Mouse (Mus musculus) heart, embryonic 10.5 days (tissue): ENCODE measurements around the gene Hmbs. TPM values are rescaled to one million over a fixed set of nuclear protein-coding genes. Genes with fewer than 3 reads are reported as not detected.
"Not testable (repeated sequence)": the region's sequence is repeated elsewhere in the genome, so short reads cannot be mapped to it uniquely, and the experiment has no call there.

Experiments
- DNase-seq: peaks from one replicate; pipeline ENCODE4 v3.0.0-alpha.2; 2017; ENCODE audit warnings: low spot score
- H3K27ac ChIP-seq: fragments of 300-500 bp; sonication (generic); 2 replicates; pipeline ENCODE4 v1.5.1; 2016; ENCODE audit warnings: mild to moderate bottlenecking
- H3K27me3 ChIP-seq: fragments of 300-500 bp; sonication (generic); 2 replicates; pipeline ENCODE4 v1.6.1; 2016; ENCODE audit warnings: mild to moderate bottlenecking; ENCODE audit not compliant: poor library complexity, insufficient read depth, severe bottlenecking
- H3K36me3 ChIP-seq: fragments of 300-500 bp; sonication (generic); 2 replicates; pipeline ENCODE4 v1.6.1; 2016; ENCODE audit warnings: mild to moderate bottlenecking, moderate library complexity
- H3K4me1 ChIP-seq: fragments of 300-500 bp; sonication (generic); 2 replicates; pipeline ENCODE4 v1.6.1; 2016; ENCODE audit warnings: mild to moderate bottlenecking
- H3K4me3 ChIP-seq: fragments of 300-500 bp; sonication (generic); 2 replicates; pipeline ENCODE4 v1.5.1; 2016; ENCODE audit warnings: mild to moderate bottlenecking, moderate library complexity
- H3K9me3 ChIP-seq: fragments of 300-500 bp; sonication (generic); 2 replicates; pipeline ENCODE4 v1.6.1; 2016; ENCODE audit warnings: mild to moderate bottlenecking, moderate library complexity
- WGBS: fragments of 180-500 bp; shearing (Covaris S2); methylation state at CpG from one replicate; pipeline ENCODE4 v1.1.7; 2016; 5-methylcytosine and 5-hydroxymethylcytosine counted together
- polyA plus RNA-seq: library from polyadenylated mRNA; unstranded; fragments of >200 nt; fragmentation: Nextera tagmentation; extraction: Ambion mirVana; gene quantifications from 2 replicates; pipeline ENCODE4 v1.2.1, GENCODE M21; 2016

Hmbs gene
- polyA plus RNA-seq, 1 experiment from 2014 or later, result 285 TPM

DNA sequence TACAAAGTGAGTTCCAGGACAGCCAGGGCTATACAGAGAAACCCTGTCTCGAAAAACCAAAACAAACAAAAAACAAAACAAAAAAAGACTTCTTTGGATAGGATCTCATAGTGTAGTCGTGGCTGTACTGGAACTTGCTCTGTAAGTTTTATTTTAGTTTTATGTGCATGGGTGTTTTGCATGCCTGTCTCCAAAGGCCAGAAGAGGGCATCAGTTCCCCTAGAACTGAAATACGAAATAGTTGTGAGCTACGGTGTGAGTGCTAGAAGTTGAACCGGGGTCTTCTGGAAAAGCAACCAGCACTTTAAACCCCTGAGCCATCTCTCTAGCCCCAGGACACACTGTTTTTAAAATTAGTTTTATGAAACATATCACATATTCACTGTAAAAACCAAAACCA lies 5.5 kb downstream of the Hmbs start:
- peaks cover 52% of the 10 kb centered on the region for H3K36me3 ChIP-seq

DNA sequence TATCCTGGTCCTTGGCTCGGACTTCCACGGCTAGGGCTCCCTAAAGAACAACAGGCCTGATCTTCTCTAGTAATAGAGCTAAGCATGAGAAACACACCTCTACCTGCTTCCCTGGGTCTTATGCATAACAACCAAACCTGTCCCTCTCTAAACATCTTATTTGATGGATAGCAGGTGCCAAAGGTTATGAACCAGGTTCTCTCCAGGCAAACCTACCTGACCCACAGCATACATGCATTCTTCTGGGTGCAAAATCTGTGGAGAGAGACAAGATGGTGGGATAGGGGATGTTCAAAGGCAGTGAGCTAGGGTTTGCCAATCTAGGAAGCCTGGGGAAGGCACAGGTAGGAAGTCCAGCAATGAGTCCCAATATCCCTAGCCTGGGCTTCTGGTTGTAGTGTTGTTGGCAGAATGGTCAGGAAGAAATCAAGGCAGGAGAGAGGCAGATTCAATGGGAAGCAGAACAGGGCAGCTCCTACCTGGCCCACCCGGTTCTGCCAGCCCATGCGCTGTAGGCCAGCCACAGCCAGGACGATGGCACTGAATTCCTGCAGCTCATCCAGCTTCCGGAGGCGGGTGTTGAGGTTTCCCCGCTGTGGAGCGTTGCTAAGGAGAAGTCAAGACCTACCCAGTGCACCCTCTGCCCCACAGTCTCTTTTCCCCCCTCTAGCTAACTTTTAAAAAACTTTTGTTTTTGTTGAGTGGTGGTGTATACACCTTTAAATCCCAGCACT lies 6.4 kb downstream of the Hmbs start:
- WGBS, result 62% methylated on average over 9 of the region's 9 CpGs
- Histone ChIP-seq H3K4me3 (peak overlapping the region; percentile 92), H3K27ac (0 out of 2 replicates have a peak overlapping the region, but pooled peaks have one; percentile 7), H3K36me3 (peaks cover 61% of the 10 kb centered on the region), H3K9me3 (no peaks in the 10 kb centered on the region), H3K4me1 (peaks cover 26% of the 10 kb centered on the region), H3K27me3 (no peaks in the 10 kb centered on the region)
- peak; percentile 72 for DNase-seq

More for the DNA sequence above, 5.5 kb downstream of the Hmbs start:
- H3K4me3 ChIP-seq, result no peak overlapping the region
- H3K27me3 ChIP-seq, result no peaks in the 10 kb centered on the region
- H3K27ac ChIP-seq, result no peak overlapping the region
- H3K9me3 ChIP-seq, result no peaks in the 10 kb centered on the region
- DNase-seq, result peak; percentile 71
- WGBS, result 81% methylated on average over 5 of the region's 5 CpGs
- H3K4me1 ChIP-seq, result peaks cover 33% of the 10 kb centered on the region

DNA sequence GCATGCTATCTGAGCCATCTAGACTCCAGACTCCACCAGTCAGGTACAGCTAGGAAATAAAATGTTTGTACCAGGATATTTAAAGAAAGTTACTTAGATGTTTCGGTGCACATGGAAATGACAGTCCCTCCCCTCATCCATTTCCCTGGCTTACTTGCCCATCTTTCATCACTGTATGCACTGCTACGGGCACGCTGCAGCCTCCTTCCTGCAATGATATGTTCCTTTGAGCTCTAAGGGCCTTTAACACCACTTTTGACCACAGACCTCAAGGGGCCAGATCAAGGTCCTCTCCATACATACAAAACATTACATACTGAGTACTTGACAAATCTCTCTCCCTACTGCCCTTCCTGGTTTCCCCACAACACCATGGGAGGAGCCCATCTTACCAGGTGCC lies 7.1 kb downstream of the Hmbs start:
- 69% methylated on average over 3 of the region's 3 CpGs for WGBS
- Histone ChIP-seq H3K9me3 (no peaks in the 10 kb centered on the region), H3K27me3 (no peaks in the 10 kb centered on the region), H3K36me3 (peaks cover 67% of the 10 kb centered on the region), H3K4me1 (peaks cover 20% of the 10 kb centered on the region), H3K4me3 (peak overlapping the region; percentile 92), H3K27ac (no peak overlapping the region)
- peak; percentile 68 for DNase-seq

DNA sequence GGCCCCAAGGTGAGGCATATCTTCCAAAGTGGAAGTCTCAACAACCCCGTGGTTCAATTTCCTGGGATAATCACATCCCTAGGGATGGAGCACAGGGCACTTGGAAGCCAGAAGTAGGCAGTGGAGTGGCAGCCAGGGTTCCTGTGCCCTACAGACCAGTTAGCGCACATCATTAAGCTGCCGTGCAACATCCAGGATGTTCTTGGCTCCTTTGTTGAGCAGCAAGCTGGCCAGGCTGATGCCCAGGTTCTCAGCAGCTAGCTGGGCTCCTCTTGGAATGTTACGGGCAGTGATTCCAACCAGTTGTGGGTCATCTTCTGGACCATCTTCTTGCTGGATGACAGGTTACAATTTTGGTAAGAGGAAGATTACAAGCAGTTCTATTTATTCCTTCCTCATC lies 7.5 kb downstream of the Hmbs start:
- H3K27ac ChIP-seq, H3K9me3 ChIP-seq, H3K27me3 ChIP-seq: not testable (repeated sequence)
- peaks cover 15% of the 10 kb centered on the region for H3K4me1 ChIP-seq
- DNase-seq, result peak; percentile 73
- peaks cover 68% of the 10 kb centered on the region for H3K36me3 ChIP-seq
- WGBS, result 51% methylated on average over 4 of the region's 4 CpGs
- H3K4me3 ChIP-seq, result peak overlapping the region; percentile 92

DNA sequence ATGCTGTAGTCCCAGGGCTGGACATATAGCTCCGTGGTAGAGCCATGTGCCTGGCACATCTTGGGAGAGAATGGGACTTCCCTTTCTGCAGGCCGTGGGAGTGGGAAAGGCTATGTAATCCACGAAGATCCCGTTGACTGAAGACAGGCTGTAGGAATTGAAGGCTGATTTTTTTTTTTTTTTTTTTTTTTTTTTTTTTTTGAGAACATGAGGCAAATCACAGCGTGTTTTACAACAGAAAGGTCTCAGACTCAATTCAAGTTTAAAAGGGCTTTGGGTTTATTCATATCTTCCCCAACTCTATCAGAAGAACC lies 8.0 kb downstream of the Hmbs start:
- H3K36me3 ChIP-seq, result peaks cover 68% of the 10 kb centered on the region
- no peaks in the 10 kb centered on the region for H3K9me3 ChIP-seq
- H3K27me3 ChIP-seq, result no peaks in the 10 kb centered on the region
- H3K4me1 ChIP-seq, result peaks cover 15% of the 10 kb centered on the region
- H3K27ac ChIP-seq, result peak overlapping the region; percentile 97
- 4% methylated on average over 5 of the region's 5 CpGs for WGBS
- peak; percentile 71 for DNase-seq
- H3K4me3 ChIP-seq, result peak overlapping the region; percentile 92

DNA sequence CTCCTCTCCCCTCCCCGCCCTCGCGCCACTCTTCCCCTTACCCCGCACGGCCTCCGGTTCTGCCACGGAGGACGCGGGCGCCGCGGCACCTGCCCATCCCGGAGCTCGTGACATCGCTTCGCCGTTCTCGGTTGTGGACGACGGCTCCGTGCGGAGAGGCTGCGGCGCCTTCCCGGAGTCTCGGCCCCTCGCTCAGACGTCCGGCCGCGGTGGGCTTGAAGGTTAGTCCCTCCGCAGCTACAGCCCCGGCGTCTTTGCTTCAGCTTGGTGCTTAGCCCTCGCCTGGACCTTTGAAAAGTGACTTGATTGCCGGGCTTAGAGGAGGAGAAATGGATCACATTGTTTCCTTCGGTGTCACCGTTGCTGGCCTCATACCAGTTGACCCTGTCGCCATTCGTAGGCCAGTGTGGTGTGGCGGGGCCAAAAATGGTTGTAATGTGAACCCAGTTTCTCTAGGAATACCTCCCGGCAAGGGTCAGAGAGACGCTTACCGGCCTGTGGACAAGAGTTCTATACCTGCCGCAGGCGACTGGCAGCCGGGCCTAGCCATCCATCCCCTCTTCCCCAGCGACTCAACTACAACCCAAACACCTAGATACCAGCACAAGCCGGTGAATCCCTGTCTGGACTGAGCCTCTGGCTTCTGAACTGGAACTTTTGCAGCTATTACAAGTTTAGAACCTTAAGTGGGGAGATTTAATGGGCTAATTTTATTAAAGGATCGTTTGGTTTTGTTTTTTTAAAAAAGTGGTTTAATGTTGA lies 8.5 kb downstream of the Hmbs start:
- peak overlapping the region; percentile 92 for H3K4me3 ChIP-seq
- H3K27me3 ChIP-seq, result no peaks in the 10 kb centered on the region
- under 1% methylated on average over 50 of the region's 50 CpGs for WGBS
- peak; percentile 82 for DNase-seq
- H3K27ac ChIP-seq, result peak overlapping the region; percentile 97
- no peaks in the 10 kb centered on the region for H3K9me3 ChIP-seq
- H3K4me1 ChIP-seq, result peaks cover 15% of the 10 kb centered on the region
- peaks cover 68% of the 10 kb centered on the region for H3K36me3 ChIP-seq

DNA sequence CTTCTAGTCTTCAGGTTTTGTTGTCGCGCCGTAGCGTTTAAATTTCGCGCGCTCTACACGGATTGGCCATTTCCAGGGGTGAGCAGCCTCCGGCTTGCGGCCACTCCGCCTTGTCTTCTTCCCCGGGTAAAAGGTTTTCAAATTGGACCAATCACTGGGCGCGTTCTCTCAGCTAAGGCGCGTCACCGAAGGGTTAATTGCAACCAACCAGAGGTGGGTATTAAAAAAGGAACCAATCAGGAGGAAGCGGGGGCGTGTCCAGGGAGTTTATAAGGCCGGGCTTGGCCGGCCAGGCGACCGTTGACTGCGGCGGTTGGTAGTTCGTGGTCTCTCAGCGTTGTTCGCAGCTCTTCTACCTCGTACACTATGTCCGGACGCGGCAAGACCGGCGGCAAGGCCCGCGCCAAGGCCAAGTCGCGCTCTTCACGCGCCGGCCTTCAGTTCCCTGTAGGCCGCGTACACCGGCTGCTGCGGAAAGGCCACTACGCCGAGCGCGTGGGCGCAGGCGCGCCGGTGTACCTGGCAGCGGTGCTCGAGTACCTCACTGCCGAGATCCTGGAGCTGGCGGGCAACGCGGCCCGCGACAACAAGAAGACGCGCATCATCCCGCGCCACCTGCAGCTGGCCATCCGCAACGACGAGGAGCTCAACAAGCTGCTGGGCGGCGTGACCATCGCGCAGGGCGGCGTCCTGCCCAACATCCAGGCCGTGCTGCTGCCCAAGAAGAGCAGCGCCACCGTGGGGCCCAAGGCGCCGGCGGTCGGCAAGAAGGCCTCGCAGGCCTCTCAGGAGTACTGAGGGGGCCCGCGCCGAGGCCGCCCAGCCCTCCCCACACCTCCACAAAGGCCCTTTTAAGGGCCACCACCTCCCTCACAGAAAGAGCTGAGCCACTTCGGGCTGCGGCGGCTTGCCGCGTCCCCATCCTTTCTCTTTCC lies 9.4 kb downstream of the Hmbs start, which contains the start of gene H2afx:
TSS of gene H2afx (plus strand) at position 299 of the 935 bp plus-strand sequence.
- Histone ChIP-seq H3K27ac (peak within 1 kb of the TSS; percentile 97), H3K4me1 (peaks cover 15% of the 10 kb centered on the region), H3K9me3 (no peaks in the 10 kb centered on the region), H3K27me3 (no peaks in the 10 kb centered on the region), H3K36me3 (peaks cover 71% of the 10 kb centered on the region), H3K4me3 (peak within 1 kb of the TSS; percentile 92)
- under 1% methylated on average over 91 of the region's 91 CpGs for WGBS
- peak; percentile 100 for DNase-seq

DNA sequence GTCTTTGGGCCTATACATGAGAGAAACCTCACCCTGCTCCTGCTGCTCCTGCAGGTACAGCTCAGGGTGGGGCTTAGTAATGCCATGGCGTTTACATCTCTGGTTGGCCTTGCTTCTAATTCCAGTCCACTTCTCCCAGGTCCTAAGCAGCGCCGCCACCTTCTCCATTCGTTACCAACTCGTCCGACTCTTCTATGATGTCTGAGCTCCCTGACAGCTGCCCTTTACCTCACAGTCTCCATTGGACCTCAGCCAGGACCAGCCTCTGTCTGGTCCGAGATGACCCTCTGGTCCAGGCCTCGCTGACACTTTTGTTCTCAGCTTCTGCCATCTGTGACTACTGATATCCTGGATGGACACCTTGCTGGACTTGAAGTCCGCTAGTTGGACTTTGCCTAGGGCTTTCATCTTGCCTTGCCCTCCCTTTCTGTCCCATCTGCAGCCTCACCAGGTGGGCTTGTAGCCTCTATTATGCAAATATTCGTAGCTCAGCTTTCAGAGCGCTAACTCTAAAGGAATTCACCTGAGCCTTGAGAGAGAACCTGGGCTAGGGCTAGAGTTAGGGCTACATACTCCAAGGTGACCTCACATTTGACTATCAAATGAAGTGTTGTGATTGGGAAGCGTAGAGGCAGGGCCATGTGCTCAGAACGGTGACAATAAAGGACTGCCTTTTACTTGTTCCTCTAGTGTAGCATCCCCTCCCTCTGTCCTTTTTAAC lies 10.9 kb downstream of the Hmbs start:
- no peaks in the 10 kb centered on the region for H3K27me3 ChIP-seq
- peaks cover 72% of the 10 kb centered on the region for H3K36me3 ChIP-seq
- WGBS, result 93% methylated on average over 13 of the region's 13 CpGs
- H3K27ac ChIP-seq, result no peak overlapping the region
- no peak overlapping the region for H3K4me3 ChIP-seq
- H3K4me1 ChIP-seq, result peaks cover 15% of the 10 kb centered on the region
- H3K9me3 ChIP-seq, result no peaks in the 10 kb centered on the region
- peak; percentile 75 for DNase-seq

DNA sequence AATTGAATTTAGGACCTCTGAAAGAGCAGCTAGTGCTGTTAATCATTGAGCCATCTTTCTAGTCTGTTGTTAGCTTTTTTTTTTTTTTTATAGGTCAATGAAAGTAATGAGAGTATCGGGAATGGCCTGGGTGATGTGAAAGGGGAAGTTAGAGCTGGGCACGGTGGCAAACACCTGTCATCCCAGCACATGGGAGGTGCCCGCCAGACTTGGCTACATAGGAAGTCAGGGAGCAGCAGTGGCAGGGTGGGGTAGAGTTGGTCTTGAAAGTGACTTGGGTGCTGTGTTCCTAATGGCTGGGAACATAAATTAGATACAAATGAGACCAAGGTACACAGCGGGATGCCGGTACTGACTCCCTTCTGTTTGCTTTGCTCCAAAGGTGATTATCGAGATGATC lies 13.3 kb downstream of the Hmbs start:
- H3K27me3 ChIP-seq, result no peaks in the 10 kb centered on the region
- no peaks in the 10 kb centered on the region for H3K9me3 ChIP-seq
- peaks cover 12% of the 10 kb centered on the region for H3K4me1 ChIP-seq
- H3K27ac ChIP-seq, result no peak overlapping the region
- 91% methylated on average over 6 of the region's 6 CpGs for WGBS
- peaks cover 60% of the 10 kb centered on the region for H3K36me3 ChIP-seq
- peak; percentile 58 for DNase-seq
- H3K4me3 ChIP-seq, result no peak overlapping the region

DNA sequence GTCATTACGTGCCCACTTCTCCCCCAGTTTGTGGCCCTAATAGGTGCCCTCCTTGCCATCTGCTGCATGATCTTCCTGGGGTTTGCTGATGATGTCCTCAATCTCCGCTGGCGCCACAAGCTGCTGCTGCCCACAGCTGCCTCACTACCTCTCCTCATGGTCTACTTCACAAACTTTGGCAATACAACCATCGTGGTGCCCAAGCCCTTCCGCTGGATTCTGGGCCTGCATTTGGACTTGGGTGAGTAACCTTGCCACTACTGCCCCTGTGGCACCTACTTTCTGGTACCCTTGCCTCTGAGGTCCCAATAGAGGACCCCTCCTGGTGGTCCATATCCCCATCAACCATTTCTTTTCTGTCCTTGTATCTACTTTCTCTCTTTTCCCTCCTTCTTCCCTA lies 16.1 kb downstream of the Hmbs start:
- peak; percentile 70 for DNase-seq
- Histone ChIP-seq H3K4me1 (peaks cover 13% of the 10 kb centered on the region), H3K27me3 (no peaks in the 10 kb centered on the region), H3K9me3 (no peaks in the 10 kb centered on the region), H3K36me3 (peaks cover 50% of the 10 kb centered on the region), H3K4me3 (peak overlapping the region; percentile 89), H3K27ac (peak overlapping the region; percentile 97)
- WGBS, result 90% methylated on average over 5 of the region's 5 CpGs

DNA sequence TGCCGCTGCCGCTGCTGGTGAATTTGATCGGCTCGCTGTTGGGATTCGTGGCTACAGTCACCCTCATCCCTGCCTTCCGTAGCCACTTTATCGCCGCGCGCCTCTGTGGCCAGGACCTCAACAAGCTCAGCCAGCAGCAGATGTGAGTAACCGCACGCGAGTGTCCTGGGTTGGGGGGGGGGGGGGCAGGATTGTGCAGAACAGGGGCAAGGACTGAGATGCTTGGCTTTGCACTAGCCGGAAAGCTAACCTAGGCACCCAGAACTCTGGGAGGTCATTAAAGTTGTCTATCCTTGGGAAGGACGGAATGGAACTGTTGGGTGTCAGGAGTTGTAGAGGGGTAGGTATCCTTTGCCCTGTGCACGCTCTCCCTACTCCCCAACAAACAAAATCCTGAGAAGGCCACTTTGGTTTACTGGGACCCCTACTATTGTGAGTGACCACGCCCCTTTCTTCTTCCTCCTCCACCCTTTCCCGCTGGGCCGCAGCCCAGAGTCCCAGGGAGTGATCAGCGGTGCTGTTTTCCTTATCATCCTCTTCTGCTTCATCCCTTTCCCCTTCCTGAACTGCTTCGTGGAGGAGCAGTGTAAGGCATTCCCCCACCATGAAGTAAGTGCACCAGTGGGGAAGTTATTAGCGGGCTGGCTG lies 16.8 kb downstream of the Hmbs start:
- H3K36me3 ChIP-seq, result peaks cover 43% of the 10 kb centered on the region
- peak overlapping the region; percentile 97 for H3K27ac ChIP-seq
- peaks cover 13% of the 10 kb centered on the region for H3K4me1 ChIP-seq
- no peak for DNase-seq
- 2% methylated on average over 22 of the region's 22 CpGs for WGBS
- H3K9me3 ChIP-seq, result no peaks in the 10 kb centered on the region
- no peaks in the 10 kb centered on the region for H3K27me3 ChIP-seq
- H3K4me3 ChIP-seq, result peak overlapping the region; percentile 89
